Mouse (Mus musculus) kidney, postnatal 0 days (tissue): ENCODE results near the gene Gm9913. TPM values are rescaled to one million over a fixed set of nuclear protein-coding genes. Genes with fewer than 3 reads are reported as not detected.

Source experiments
- ATAC-seq: fragments of 200-750 bp; cut with Nextera tagmentation; replicated peaks from 2 replicates; pipeline ENCODE4 v1.8.0; 2017; ENCODE audit warnings: low read depth, moderate number of reproducible peaks, moderate TSS enrichment, moderate library complexity; ENCODE audit not compliant: low FRiP score
- DNase-seq: peaks from one replicate; pipeline ENCODE4 v3.0.0-alpha.2; 2016; ENCODE audit warnings: low spot score
- H3K27ac ChIP-seq: fragments of 300-500 bp; sonication (generic); 2 replicates; pipeline ENCODE4 v1.5.1; 2014; ENCODE audit warnings: mild to moderate bottlenecking
- H3K27me3 ChIP-seq: fragments of 300-500 bp; sonication (generic); 2 replicates; pipeline ENCODE4 v1.6.1; 2014; ENCODE audit warnings: low read length, mixed read lengths; ENCODE audit not compliant: insufficient read depth
- H3K36me3 ChIP-seq: fragments of 300-500 bp; sonication (generic); 2 replicates; pipeline ENCODE4 v1.6.1; 2014; ENCODE audit warnings: low read length, mixed read lengths; ENCODE audit not compliant: insufficient read depth
- H3K4me1 ChIP-seq: fragments of 300-500 bp; sonication (generic); replicated peaks from 2 replicates; pipeline ENCODE4 v1.6.1; 2014; ENCODE audit warnings: antibody characterized with exemption, low read length, mixed read lengths; ENCODE audit not compliant: insufficient read depth
- H3K4me2 ChIP-seq: fragments of 300-500 bp; sonication (generic); 2 replicates; pipeline ENCODE4 v1.6.1; 2014; ENCODE audit warnings: mild to moderate bottlenecking, low read length, moderate library complexity, mixed read lengths
- H3K4me3 ChIP-seq: fragments of 300-500 bp; sonication (generic); replicated peaks from 2 replicates; pipeline ENCODE4 v1.5.1; 2014; ENCODE audit warnings: low read depth, low read length
- H3K9ac ChIP-seq: fragments of 300-500 bp; sonication (generic); 2 replicates; pipeline ENCODE4 v1.6.1; 2014; ENCODE audit warnings: low read depth, low read length
- H3K9me3 ChIP-seq: fragments of 300-500 bp; sonication (generic); replicated peaks from 2 replicates; pipeline ENCODE4 v1.6.1; 2016; ENCODE audit warnings: low read length, inconsistent platforms, mixed read lengths
- CTCF ChIP-seq: IDR thresholded peaks from 2 replicates; pipeline ENCODE4 v1.5.1; 2016; ENCODE audit warnings: antibody characterized with exemption, low read depth, mild to moderate bottlenecking, moderate library complexity
- WGBS: fragments of 180-500 bp; shearing (Covaris S2); extraction: QIAGEN DNeasy Blood & Tissue Kit; methylation state at CpG from one replicate; pipeline ENCODE4 v1.1.7; 2014; 5-methylcytosine and 5-hydroxymethylcytosine counted together
- polyA plus RNA-seq: library from polyadenylated mRNA; unstranded; fragments of >200 nt; fragmentation: Nextera tagmentation; extraction: Ambion mirVana; gene quantifications from 2 replicates; pipeline ENCODE4 v1.2.1, GENCODE M21; 2015

The Gm9913 gene
- 0.20 and 0.26 TPM in 2 replicates for polyA plus RNA-seq

DNA sequence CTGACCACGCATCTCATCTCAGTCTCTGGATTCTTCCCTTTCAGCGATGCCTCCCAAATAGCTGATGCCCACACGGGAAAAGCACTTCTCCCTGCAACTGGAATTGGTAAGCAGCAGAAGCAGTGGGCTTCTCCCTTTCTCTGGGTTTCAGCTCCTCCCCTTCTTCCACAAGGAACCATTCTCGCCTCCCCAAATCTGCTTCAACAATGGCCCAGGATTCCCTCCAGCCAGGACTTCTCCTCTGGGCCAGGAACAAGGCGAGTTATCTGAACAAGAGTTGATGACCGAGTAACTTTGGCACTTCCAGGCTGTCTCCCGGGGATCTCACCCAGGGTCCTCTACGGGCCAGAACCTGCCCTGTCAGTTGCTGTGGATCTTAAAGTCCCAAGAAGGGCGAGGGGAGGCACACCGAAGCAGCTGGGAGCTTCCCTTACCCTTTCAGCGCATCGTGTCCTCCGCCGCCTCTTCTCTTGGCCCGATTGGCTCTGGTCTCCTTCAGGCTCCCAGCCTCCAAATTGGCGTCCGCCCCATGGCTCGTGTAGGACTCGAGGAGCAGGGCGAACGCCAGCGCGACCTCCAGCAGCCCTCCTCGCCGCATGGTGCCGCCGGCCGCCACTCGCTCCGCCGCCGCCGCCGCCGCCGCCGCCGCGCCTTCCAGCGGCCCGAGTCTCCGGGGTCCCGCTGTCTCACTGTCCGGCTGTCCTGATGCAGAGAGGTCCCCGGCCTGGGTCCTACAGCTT lies at the start of gene Gm9913:
Gm9913 (plus strand) TSS at position 84 of the 740 bp plus-strand sequence.
- no peaks in the 10 kb centered on the region for H3K36me3 ChIP-seq
- H3K4me3 ChIP-seq, result peak within 1 kb of the TSS; percentile 61
- no peaks in the 10 kb centered on the region for H3K27me3 ChIP-seq
- H3K9me3 ChIP-seq, result no peaks in the 10 kb centered on the region
- peak within 1 kb of the TSS; percentile 94 for H3K4me2 ChIP-seq
- ATAC-seq, result peak; percentile 19; the same call in 1 of the 2 replicates
- H3K4me1 ChIP-seq, result 0 out of 2 replicates have a peak, but pooled peaks cover 5% of the 10 kb centered on the region
- peak within 1 kb of the TSS; percentile 84 for H3K27ac ChIP-seq
- WGBS, result under 1% methylated on average over 45 of the region's 45 CpGs
- H3K9ac ChIP-seq, result peak within 1 kb of the TSS; percentile 72
- TF ChIP-seq CTCF, result no peak
- peak; percentile 69 for DNase-seq

GRCm38 (mm10) chr2:125456059-125456789 lies 48.7 kb upstream of the Gm9913 start:
- peak; percentile 29; the same call in 1 of the 2 replicates for TF ChIP-seq CTCF

DNA sequence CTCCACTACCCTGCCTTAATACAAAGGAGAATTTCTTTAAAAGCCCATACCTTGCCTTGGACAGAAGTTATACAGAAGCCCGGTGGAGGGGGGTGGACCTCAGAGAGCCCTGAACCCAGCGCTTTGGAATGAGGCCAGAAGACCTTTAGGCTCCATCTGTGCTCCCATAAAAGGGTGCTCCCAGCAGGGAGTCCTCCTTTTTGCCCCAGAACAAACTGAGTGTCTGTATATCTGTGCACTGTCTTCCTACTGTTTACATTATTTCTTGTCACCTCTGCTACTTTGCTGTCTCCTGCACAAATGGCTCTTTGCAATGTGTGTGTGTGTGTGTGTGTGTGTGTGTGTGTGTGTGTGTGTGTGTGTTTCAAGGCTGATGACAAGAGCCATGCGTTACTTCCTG lies 45.8 kb upstream of the Gm9913 start:
- H3K4me1 ChIP-seq, result no peaks in the 10 kb centered on the region
- no peak overlapping the region for H3K27ac ChIP-seq
- H3K9ac ChIP-seq, result no peak overlapping the region
- TF ChIP-seq CTCF, result no peak
- ATAC-seq, result no peak
- no peaks in the 10 kb centered on the region for H3K27me3 ChIP-seq
- no peak overlapping the region for H3K4me3 ChIP-seq
- DNase-seq, result no peak
- no peaks in the 10 kb centered on the region for H3K9me3 ChIP-seq
- H3K4me2 ChIP-seq, result no peak overlapping the region
- 72% methylated on average over 3 of the region's 3 CpGs for WGBS
- H3K36me3 ChIP-seq, result no peaks in the 10 kb centered on the region

More at GRCm38 (mm10) chr2:125456059-125456789, 48.7 kb upstream of the Gm9913 start:
- no peak for ATAC-seq
- Histone ChIP-seq H3K27ac (no peak overlapping the region), H3K4me1 (no peaks in the 10 kb centered on the region), H3K4me2 (no peak overlapping the region), H3K4me3 (no peak overlapping the region), H3K36me3 (no peaks in the 10 kb centered on the region), H3K9ac (no peak overlapping the region), H3K27me3 (no peaks in the 10 kb centered on the region), H3K9me3 (no peaks in the 10 kb centered on the region)
- WGBS, result 82% methylated on average over 15 of the region's 15 CpGs
- DNase-seq, result no peak

DNA sequence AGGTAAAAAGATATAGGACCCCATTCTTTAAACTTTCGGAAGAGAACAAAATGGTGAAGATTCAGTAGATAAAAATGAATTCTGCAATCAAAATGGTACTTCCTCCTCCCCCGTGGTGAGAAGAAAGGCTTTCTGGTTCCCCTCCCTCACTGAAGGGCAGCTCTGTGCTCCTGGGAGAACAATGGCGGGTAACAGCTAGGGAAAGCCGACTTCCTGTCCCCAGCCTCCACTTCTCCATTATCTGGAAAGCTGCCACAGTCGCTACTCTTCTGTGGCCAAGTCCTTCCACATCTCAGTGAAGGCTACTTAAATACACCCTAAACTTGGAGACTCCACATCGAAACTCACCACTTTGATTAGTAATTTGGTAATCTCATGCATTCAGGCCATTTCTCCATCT lies 40.9 kb upstream of the Gm9913 start:
- no peak for TF ChIP-seq CTCF
- H3K36me3 ChIP-seq, result no peaks in the 10 kb centered on the region; the same call in 1 of the 2 replicates
- H3K4me3 ChIP-seq, result no peak overlapping the region
- no peak overlapping the region for H3K27ac ChIP-seq
- H3K4me2 ChIP-seq, result no peak overlapping the region
- H3K27me3 ChIP-seq, result no peaks in the 10 kb centered on the region
- H3K4me1 ChIP-seq, result no peaks in the 10 kb centered on the region
- ATAC-seq (no peak), DNase-seq (no peak)
- 73% methylated on average over 6 of the region's 6 CpGs for WGBS
- no peaks in the 10 kb centered on the region for H3K9me3 ChIP-seq
- no peak overlapping the region for H3K9ac ChIP-seq

GRCm38 (mm10) chr2:125470553-125471295 lies 34.2 kb upstream of the Gm9913 start:
- Histone ChIP-seq H3K9ac (no peak overlapping the region), H3K27ac (peak overlapping the region; percentile 0; the same call in 1 of the 2 replicates), H3K4me1 (0 out of 2 replicates have a peak, but pooled peaks cover 2% of the 10 kb centered on the region), H3K36me3 (no peaks in the 10 kb centered on the region; the same call in 1 of the 2 replicates), H3K9me3 (no peaks in the 10 kb centered on the region), H3K4me2 (no peak overlapping the region), H3K27me3 (no peaks in the 10 kb centered on the region), H3K4me3 (no peak overlapping the region)
- no peak for ATAC-seq
- DNase-seq, result peak; percentile 72
- TF ChIP-seq CTCF, result no peak
- WGBS, result 50% methylated on average over 8 of the region's 8 CpGs

GRCm38 (mm10) chr2:125471721-125472120 lies 33.2 kb upstream of the Gm9913 start:
- Histone ChIP-seq H3K27me3 (no peaks in the 10 kb centered on the region), H3K4me3 (no peak overlapping the region), H3K9ac (no peak overlapping the region), H3K4me2 (no peak overlapping the region), H3K9me3 (no peaks in the 10 kb centered on the region), H3K4me1 (0 out of 2 replicates have a peak, but pooled peaks cover 2% of the 10 kb centered on the region), H3K36me3 (no peaks in the 10 kb centered on the region; the same call in 1 of the 2 replicates), H3K27ac (no peak overlapping the region)
- DNase-seq (no peak), ATAC-seq (no peak)
- WGBS, result 77% methylated on average over 4 of the region's 4 CpGs
- no peak for TF ChIP-seq CTCF
